Mouse (Mus musculus) frontal cortex, postnatal 10 days (tissue): ENCODE results near the gene Dtnb.
"Not testable (repeated sequence)": the region's sequence is repeated elsewhere in the genome, so short reads cannot be mapped to it uniquely, and the experiment has no call there.

ENCODE experiments used
- DNase-seq, 2 experiments: peaks; one replicate each; pipeline ENCODE4 v3.0.0; 2022; ENCODE audit warnings: low spot score in 2 of 2, mixed read lengths in 1 of 2

The Dtnb gene

GRCm38 (mm10) chr12:3660985-3661635 lies 88.9 kb downstream of the Dtnb start:
- no peak for DNase-seq

- no peak for DNase-seq
Measured at GRCm38 (mm10) chr12:3662660-3663059, 90.5 kb downstream of the Dtnb start.

- no peak for DNase-seq
Measured at GRCm38 (mm10) chr12:3663386-3663785, 91.2 kb downstream of the Dtnb start.

DNA sequence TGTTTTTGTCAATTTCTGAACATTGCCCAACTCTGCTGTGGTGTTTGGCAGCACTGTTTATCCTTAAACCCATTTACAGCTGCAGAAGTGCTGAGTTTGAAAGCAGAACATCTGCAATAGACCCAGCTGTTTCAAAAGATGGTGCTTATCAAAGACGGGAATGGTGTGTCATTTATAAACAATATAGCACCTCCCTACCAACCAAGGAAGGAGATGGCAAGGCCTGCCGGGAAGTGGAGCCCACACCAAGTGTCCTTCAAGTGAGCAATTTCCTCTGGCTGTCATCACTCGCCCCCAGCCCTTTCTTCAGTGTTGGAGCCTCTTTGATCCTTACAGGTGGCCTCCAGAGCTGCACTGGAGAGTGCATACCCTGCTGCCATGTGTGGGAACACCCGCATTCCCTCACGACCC lies 97.8 kb downstream of the Dtnb start:
- no peak for DNase-seq

DNA sequence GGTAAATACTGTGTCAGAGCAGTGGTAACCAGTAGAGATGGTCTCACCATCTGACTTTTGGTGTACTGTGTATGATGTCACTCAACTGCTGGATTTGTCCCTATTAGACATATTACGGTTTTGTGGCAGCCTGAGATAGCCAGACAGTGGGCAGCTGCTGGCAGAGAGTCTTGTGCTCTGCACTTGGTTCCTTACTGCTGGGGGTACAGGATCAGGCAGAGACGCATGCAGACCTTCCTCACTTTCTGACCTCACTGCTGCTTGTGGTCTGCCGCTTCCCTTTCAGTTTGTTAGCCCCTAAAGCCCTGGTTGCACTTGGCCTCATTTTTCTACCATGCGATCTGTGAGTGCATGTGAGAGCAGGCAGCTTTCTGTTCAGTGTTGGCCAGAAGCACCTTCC lies 98.9 kb downstream of the Dtnb start:
- no peak for DNase-seq

- DNase-seq, result no peak
Measured at GRCm38 (mm10) chr12:3672786-3673185, 100.6 kb downstream of the Dtnb start.

- no peak for DNase-seq
Measured at GRCm38 (mm10) chr12:3673886-3674285, 101.7 kb downstream of the Dtnb start.

GRCm38 (mm10) chr12:3674913-3675312 lies 102.7 kb downstream of the Dtnb start:
- peak; percentile 47 to 64 for DNase-seq

DNA sequence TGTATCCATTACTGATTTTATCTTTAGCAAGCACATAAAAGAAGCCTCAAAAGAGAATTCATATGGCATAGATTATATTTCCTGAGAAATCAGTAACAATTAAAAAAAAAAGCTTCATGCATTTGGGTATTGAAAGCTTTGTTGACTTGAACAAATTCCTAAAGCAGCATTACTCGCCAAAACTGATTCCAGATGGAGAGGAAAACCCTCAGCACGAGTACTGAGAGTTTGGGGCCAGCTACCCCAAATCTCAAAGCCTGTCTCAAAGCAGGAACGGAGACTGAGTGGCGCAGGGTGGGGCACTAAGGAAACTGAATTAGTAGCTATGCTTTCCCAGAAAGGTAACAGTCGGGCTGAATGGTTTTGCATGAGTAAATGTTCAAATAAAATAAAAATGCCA lies 108.5 kb downstream of the Dtnb start:
- DNase-seq, result no peak

GRCm38 (mm10) chr12:3683041-3683440 lies 110.9 kb downstream of the Dtnb start:
- no peak for DNase-seq

- no peak for DNase-seq
Measured at GRCm38 (mm10) chr12:3686419-3686940, 114.3 kb downstream of the Dtnb start.

DNA sequence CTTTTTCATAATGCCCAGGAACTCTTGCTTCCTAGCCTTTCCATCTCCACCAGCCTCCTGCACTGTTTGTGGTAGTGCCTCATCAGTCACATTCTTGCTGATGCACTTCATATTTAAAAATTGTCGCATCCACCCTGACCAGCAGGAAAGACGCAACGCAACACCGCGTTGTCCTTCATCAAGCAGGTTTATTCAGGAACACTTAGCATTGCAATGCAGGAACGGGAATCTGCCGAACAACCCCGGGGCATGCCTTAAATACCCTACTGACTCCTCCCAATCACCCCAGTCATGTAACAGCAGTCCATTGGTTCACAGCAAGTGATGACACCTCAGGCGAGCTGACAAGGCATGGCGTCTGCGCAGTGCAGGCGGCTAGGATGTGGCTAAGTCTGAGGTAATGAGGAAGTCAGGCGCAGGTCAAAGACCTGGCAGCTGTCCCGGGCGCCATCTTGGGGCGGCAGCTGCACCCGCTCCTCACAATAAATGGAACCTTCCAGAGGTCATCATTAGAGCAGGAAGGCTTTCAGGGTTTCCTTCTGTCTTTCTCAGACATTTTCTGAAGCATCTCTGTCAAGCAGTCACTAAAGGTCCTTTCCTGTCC lies 118.8 kb downstream of the Dtnb start:
- not testable (repeated sequence) for DNase-seq

GRCm38 (mm10) chr12:3692795-3693392 lies 120.7 kb downstream of the Dtnb start:
- no peak for DNase-seq

DNA sequence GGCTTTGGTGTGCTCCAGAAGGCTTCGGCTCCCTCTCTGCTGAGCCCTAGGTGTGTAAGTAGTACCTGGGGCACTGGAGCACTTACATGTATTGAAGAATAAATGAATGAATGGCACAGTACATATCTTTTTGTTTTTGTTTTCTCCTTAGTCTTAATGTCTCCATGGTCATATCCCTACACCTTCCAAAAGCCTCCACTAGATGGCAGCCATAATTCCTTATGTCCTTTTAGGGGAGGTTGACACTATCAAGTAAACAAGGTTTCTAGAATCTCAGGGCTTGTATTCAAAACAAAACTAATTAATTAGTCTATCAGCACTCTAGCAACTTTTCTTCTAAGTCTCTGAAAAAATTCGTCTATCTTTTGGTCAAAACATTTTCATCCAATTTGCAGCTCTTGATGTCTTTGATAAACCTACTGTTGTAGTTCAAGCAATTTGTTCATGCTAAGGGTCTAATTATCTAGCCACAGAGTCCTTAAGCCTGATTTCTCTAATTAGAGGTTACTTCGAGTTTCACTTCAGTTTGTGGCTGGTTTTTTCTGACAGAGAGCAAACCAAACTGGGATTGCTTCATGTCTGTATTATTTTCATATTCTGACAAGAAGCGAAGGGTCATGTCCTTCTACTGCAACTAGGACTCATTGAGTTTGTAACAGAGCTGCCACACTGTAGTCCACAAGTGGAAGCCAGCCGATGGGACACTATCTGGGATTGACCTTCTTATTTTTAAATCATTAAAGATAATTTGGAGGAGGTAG lies 123.7 kb downstream of the Dtnb start:
- DNase-seq, result no peak

- DNase-seq, result no peak
Measured at GRCm38 (mm10) chr12:3700503-3700902, 128.3 kb downstream of the Dtnb start.

GRCm38 (mm10) chr12:3702903-3703302 lies 130.7 kb downstream of the Dtnb start:
- no peak for DNase-seq

- no peak for DNase-seq
Measured at GRCm38 (mm10) chr12:3719151-3719721, 147.1 kb downstream of the Dtnb start.

- no peak for DNase-seq
Measured at GRCm38 (mm10) chr12:3720527-3720926, 148.3 kb downstream of the Dtnb start.

DNA sequence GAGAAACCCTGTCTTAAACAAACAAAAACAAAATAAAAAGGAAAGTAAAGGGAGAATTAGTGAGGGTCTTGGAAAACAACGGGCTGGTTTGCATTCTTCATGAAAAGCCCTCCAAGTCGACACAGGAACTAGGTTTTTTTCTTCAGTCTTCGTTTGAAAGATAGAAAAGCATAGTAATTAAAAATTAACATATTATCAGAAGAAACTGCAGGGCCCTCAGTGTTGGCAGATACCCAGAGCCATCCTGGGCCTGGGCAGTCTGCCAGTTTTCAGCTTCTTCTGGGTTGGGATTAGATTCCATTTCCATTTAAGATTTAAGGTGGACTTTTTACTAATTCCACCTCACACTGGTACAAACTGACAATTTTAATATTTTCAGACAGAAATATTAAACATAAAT lies 151.6 kb downstream of the Dtnb start:
- peak in 1 of 2 experiments; percentile 24 for DNase-seq

DNA sequence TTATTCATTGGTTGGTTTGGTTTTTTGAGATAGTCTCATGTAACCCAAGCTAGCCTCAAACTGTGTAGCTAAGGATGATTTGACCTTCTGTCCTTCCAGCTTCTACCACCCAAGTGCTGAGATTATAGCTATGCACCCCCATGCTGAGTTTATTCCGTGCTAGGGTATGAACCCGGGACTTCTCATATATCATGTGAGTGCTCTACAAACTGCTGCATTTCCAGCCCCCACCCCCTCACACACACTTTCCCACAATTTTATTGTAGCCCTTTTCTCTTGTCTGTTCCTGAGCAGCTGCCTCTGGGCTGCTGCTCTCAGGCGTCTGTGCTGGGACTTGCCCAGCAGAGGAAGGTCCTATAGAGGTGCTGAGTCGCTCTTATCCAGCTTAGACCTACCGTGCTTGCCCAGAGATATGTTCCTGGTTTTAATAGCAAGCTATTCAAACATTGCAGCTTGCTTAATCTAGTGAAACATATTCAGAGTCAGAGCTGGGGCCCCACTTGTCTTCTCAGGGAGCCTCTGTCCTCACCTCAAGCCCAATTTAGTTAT lies 152.7 kb downstream of the Dtnb start:
- DNase-seq, result no peak

DNA sequence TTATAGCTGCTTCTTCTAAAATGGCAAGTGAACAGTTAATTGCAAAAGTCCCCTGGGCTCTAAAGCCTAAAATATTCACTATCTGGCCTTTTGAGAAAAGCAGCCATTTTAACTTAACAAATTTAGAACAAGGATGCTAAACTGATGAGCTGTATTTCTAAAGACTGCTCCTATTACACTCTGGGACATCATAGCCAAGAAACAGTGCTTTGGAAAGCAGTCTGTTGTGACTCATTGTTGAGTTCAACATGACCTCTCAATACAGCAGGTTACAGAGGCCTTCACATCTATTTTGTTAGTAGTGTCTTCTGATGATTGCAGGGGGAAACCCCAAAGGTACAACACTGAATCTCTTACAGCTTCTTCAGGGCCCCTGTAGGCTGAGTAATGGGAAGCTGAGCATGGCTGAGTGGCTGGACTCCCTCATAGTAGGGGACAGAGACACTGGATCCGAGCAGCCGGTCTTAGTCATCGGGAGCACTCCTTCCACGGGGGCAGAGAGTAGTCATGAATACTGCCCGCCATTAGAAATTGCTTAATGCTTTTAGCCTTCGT lies 157.4 kb downstream of the Dtnb start:
- no peak for DNase-seq
